Mouse (Mus musculus): ENCODE measurements around the gene Ddx43. TPM values are rescaled to one million over a fixed set of nuclear protein-coding genes. Genes with fewer than 3 reads are reported as not detected.

The Ddx43 gene
- total and polyA plus RNA-seq, 2 experiments: 0.09 TPM; not detected in 1

GRCm38 (mm10) chr9:78375486-78375885, 20.1 kb upstream of the Ddx43 start:
- Histone ChIP-seq H3K27ac (replicated peaks; ENCODE audit: insufficient read depth, low read depth, low read length) (no peak overlapping the region), H3K4me1 (ENCODE audit: control insufficient read depth, insufficient read depth, low read length) (no peaks in the 10 kb centered on the region), H3K4me3 (ENCODE audit: insufficient read depth, low read depth, low read length) (no peak overlapping the region), H3K27me3 (ENCODE audit: control insufficient read depth, insufficient read depth, low read length) (no peaks in the 10 kb centered on the region), H3K79me2 (ENCODE audit: control insufficient read depth, insufficient read depth, low read length) (no peaks in the 10 kb centered on the region), H3K36me3 (ENCODE audit: control insufficient read depth, insufficient read depth, low read length) (no peaks in the 10 kb centered on the region), H3K9ac (ENCODE audit: low read depth, low read length) (no peak overlapping the region)
- TF ChIP-seq POLR2A (IDR thresholded peaks at IDR 0.05; ENCODE audit: extremely low read depth, insufficient read depth, low read length) (no peak), CTCF (IDR thresholded peaks at IDR 0.05; ENCODE audit: low read depth, low read length) (no peak)
- DNase-seq (ENCODE audit: extremely low read depth, low read depth, low spot score): no peak
- 85% methylated on average over 4 of the region's 4 CpGs for WGBS

- no peak for TF ChIP-seq CTCF (IDR thresholded peaks at IDR 0.05; ENCODE audit: low read depth, low read length)
- no peak for TF ChIP-seq POLR2A (IDR thresholded peaks at IDR 0.05; ENCODE audit: extremely low read depth, insufficient read depth, low read length)
- Histone ChIP-seq H3K4me1 (ENCODE audit: control insufficient read depth, insufficient read depth, low read length) (no peaks in the 10 kb centered on the region), H3K36me3 (ENCODE audit: control insufficient read depth, insufficient read depth, low read length) (no peaks in the 10 kb centered on the region), H3K4me3 (ENCODE audit: insufficient read depth, low read depth, low read length) (no peak overlapping the region), H3K27ac (replicated peaks; ENCODE audit: insufficient read depth, low read depth, low read length) (no peak overlapping the region), H3K79me2 (ENCODE audit: control insufficient read depth, insufficient read depth, low read length) (no peaks in the 10 kb centered on the region), H3K9ac (ENCODE audit: low read depth, low read length) (no peak overlapping the region), H3K27me3 (ENCODE audit: control insufficient read depth, insufficient read depth, low read length) (no peaks in the 10 kb centered on the region)
- DNase-seq (ENCODE audit: extremely low read depth, low read depth, low spot score): no peak
- 59% methylated on average over 8 of the region's 8 CpGs for WGBS
These were observed 18.0 kb upstream of the Ddx43 start for GRCm38 (mm10) chr9:78377546-78377945.

- Histone ChIP-seq H3K4me1 (ENCODE audit: control insufficient read depth, insufficient read depth, low read length) (no peaks in the 10 kb centered on the region), H3K9ac (ENCODE audit: low read depth, low read length) (no peak within 1 kb of the TSS), H3K79me2 (ENCODE audit: control insufficient read depth, insufficient read depth, low read length) (no peaks in the 10 kb centered on the region), H3K4me3 (ENCODE audit: insufficient read depth, low read depth, low read length) (no peak within 1 kb of the TSS), H3K36me3 (ENCODE audit: control insufficient read depth, insufficient read depth, low read length) (no peaks in the 10 kb centered on the region), H3K27ac (replicated peaks; ENCODE audit: insufficient read depth, low read depth, low read length) (no peak within 1 kb of the TSS), H3K27me3 (ENCODE audit: control insufficient read depth, insufficient read depth, low read length) (no peaks in the 10 kb centered on the region)
- no peak for TF ChIP-seq POLR2A (IDR thresholded peaks at IDR 0.05; ENCODE audit: extremely low read depth, insufficient read depth, low read length)
- TF ChIP-seq CTCF (IDR thresholded peaks at IDR 0.05; ENCODE audit: low read depth, low read length): no peak
- no peak for DNase-seq (ENCODE audit: extremely low read depth, low read depth, low spot score)
- 7% methylated on average over 23 of the region's 23 CpGs for WGBS
These were observed 17.3 kb upstream of the Ddx43 start, which contains the start of gene Ooep for GRCm38 (mm10) chr9:78378113-78378785. TSS of gene Ooep (minus strand) at chr9:78378725.

GRCm38 (mm10) chr9:78385893-78386292, 9.7 kb upstream of the Ddx43 start:
- WGBS: 59% methylated on average over 3 of the region's 3 CpGs
- Histone ChIP-seq H3K4me1 (ENCODE audit: control insufficient read depth, insufficient read depth, low read length) (no peaks in the 10 kb centered on the region), H3K79me2 (ENCODE audit: control insufficient read depth, insufficient read depth, low read length) (no peaks in the 10 kb centered on the region), H3K9ac (ENCODE audit: low read depth, low read length) (no peak overlapping the region), H3K27me3 (ENCODE audit: control insufficient read depth, insufficient read depth, low read length) (no peaks in the 10 kb centered on the region), H3K4me3 (ENCODE audit: insufficient read depth, low read depth, low read length) (no peak overlapping the region), H3K27ac (replicated peaks; ENCODE audit: insufficient read depth, low read depth, low read length) (no peak overlapping the region), H3K36me3 (ENCODE audit: control insufficient read depth, insufficient read depth, low read length) (no peaks in the 10 kb centered on the region)
- DNase-seq (ENCODE audit: extremely low read depth, low read depth, low spot score): peak; percentile 40
- peak; percentile 22; the same call in 1 of the 2 replicates for TF ChIP-seq CTCF (IDR thresholded peaks at IDR 0.05; ENCODE audit: low read depth, low read length)
- no peak for TF ChIP-seq POLR2A (IDR thresholded peaks at IDR 0.05; ENCODE audit: extremely low read depth, insufficient read depth, low read length)

- Histone ChIP-seq H3K79me2 (ENCODE audit: control insufficient read depth, insufficient read depth, low read length) (no peaks in the 10 kb centered on the region), H3K9ac (ENCODE audit: low read depth, low read length) (no peak overlapping the region), H3K4me3 (ENCODE audit: insufficient read depth, low read depth, low read length) (no peak overlapping the region), H3K4me1 (ENCODE audit: control insufficient read depth, insufficient read depth, low read length) (no peaks in the 10 kb centered on the region), H3K36me3 (ENCODE audit: control insufficient read depth, insufficient read depth, low read length) (no peaks in the 10 kb centered on the region), H3K27ac (replicated peaks; ENCODE audit: insufficient read depth, low read depth, low read length) (no peak overlapping the region), H3K27me3 (ENCODE audit: control insufficient read depth, insufficient read depth, low read length) (no peaks in the 10 kb centered on the region)
- 82% methylated on average over 7 of the region's 7 CpGs for WGBS
- TF ChIP-seq CTCF (IDR thresholded peaks at IDR 0.05; ENCODE audit: low read depth, low read length) (no peak), POLR2A (IDR thresholded peaks at IDR 0.05; ENCODE audit: extremely low read depth, insufficient read depth, low read length) (no peak)
- DNase-seq (ENCODE audit: extremely low read depth, low read depth, low spot score): no peak
These were observed 8.6 kb upstream of the Ddx43 start for GRCm38 (mm10) chr9:78386947-78387346.

- Histone ChIP-seq H3K4me1 (ENCODE audit: control insufficient read depth, insufficient read depth, low read length) (no peaks in the 10 kb centered on the region), H3K27ac (replicated peaks; ENCODE audit: insufficient read depth, low read depth, low read length) (no peak overlapping the region), H3K27me3 (ENCODE audit: control insufficient read depth, insufficient read depth, low read length) (no peaks in the 10 kb centered on the region), H3K4me3 (ENCODE audit: insufficient read depth, low read depth, low read length) (no peak overlapping the region), H3K9ac (ENCODE audit: low read depth, low read length) (no peak overlapping the region), H3K36me3 (ENCODE audit: control insufficient read depth, insufficient read depth, low read length) (no peaks in the 10 kb centered on the region), H3K79me2 (ENCODE audit: control insufficient read depth, insufficient read depth, low read length) (no peaks in the 10 kb centered on the region)
- WGBS: 50% methylated on average over 5 of the region's 5 CpGs
- DNase-seq (ENCODE audit: extremely low read depth, low read depth, low spot score): no peak
- TF ChIP-seq POLR2A (IDR thresholded peaks at IDR 0.05; ENCODE audit: extremely low read depth, insufficient read depth, low read length): no peak
These were observed 5.6 kb upstream of the Ddx43 start for GRCm38 (mm10) chr9:78389981-78390380.
